Comparison of ENCODE assay signal across 18 mouse cellular contexts in the genomic region with DNA sequence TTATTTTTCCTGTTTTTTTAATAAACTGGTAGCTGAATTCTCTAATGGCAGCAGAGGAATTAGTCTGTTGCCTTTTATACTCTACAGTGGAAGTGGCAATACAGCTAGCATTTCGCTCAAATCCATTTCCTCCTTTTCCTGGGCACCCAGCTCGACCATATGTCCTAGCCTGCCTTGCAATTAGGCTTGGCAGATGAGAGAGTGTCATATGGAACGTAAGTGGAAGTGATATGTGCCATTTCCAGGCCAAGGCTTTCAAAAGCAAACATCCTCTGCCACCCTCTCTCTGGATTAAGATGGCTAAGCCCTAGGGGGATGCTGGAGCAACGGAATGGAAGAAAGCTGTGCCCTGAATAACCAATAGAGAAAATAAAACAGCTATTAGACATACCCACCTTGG.
DNase-seq lines count a peak whose midpoint lies in the region; ATAC-seq and TF ChIP-seq lines count a peak whose summit lies in the region.
"Had no signal": no experiment of that assay in that cellular context is flagged by ENCODE, and none has a peak within 500 bp of the region (broad histone marks: within the 10 kb centered on the region; RNA-seq: fewer than 3 reads in every experiment).

No protein-coding gene starts in this region.

- H3K27me3 ChIP-seq in neural tube, embryonic 15.5 days (replicated peaks) = no peaks in the 10 kb centered on the region
- H3K27me3 ChIP-seq: heart, embryonic 12.5 days; liver, embryonic 12.5 days; lung, embryonic 15.5 days; midbrain, embryonic 13.5 days had no signal

- no peaks in the 10 kb centered on the region for H3K4me1 ChIP-seq in neural tube, embryonic 15.5 days
- H3K4me1 ChIP-seq: heart, embryonic 12.5 days; liver, embryonic 12.5 days; lung, embryonic 15.5 days; midbrain, embryonic 13.5 days had no signal

- DNase-seq in frontal cortex, postnatal 36 days (ENCODE audit: low spot score in 2 of 2) = no peak
- peak; percentile 85 for DNase-seq in brain, embryonic 14.5 days (ENCODE audit: low read depth)
- DNase-seq in cerebellum, adult 8-10 months = peak; percentile 75
- DNase-seq in layer of hippocampus, adult 2 months (ENCODE audit: low spot score in 2 of 2) = peak; percentile 18 to 20
- DNase-seq in spleen, adult 18-20 months = no peak
- DNase-seq: B cell, adult 2 months; embryo, embryonic 11 days; gastrocnemius, postnatal 36 days; heart, postnatal 36 days; kidney, adult 9 months; kidney, postnatal 4 days; thymus, postnatal 4 days had no signal

- H3K36me3 ChIP-seq in neural tube, embryonic 15.5 days = no peaks in the 10 kb centered on the region
- H3K36me3 ChIP-seq: heart, embryonic 12.5 days; liver, embryonic 12.5 days; lung, embryonic 15.5 days; midbrain, embryonic 13.5 days had no signal

- H3K4me3 ChIP-seq in layer of hippocampus, adult 2 months = no peak overlapping the region
- no peak overlapping the region for H3K4me3 ChIP-seq in neural tube, embryonic 15.5 days (replicated peaks)
- H3K4me3 ChIP-seq: heart, embryonic 12.5 days; liver, embryonic 12.5 days; lung, embryonic 15.5 days; midbrain, embryonic 13.5 days had no signal

- WGBS in neural tube, embryonic 15.5 days = 63% methylated on average over 4 of the region's 4 CpGs

- H3K4me2 ChIP-seq in neural tube, embryonic 15.5 days = no peak overlapping the region
- H3K4me2 ChIP-seq: heart, embryonic 12.5 days; liver, embryonic 12.5 days; lung, embryonic 15.5 days; midbrain, embryonic 13.5 days had no signal

- no peaks in the 10 kb centered on the region for H3K9me3 ChIP-seq in neural tube, embryonic 15.5 days (replicated peaks)
- H3K9me3 ChIP-seq: heart, embryonic 12.5 days; liver, embryonic 12.5 days; lung, embryonic 15.5 days; midbrain, embryonic 13.5 days had no signal

- no peak overlapping the region for H3K9ac ChIP-seq in neural tube, embryonic 15.5 days (replicated peaks)
- H3K9ac ChIP-seq: heart, embryonic 12.5 days; liver, embryonic 12.5 days; lung, embryonic 15.5 days; midbrain, embryonic 13.5 days had no signal

- no peak for TF ChIP-seq POLR2A in brain, embryonic 14.5 days (IDR thresholded peaks at IDR 0.05; ENCODE audit: borderline replicate concordance, extremely low read depth, insufficient read depth, insufficient read length, poor library complexity, severe bottlenecking)

- no peak overlapping the region for H3K27ac ChIP-seq in layer of hippocampus, adult 2 months
- H3K27ac ChIP-seq in neural tube, embryonic 15.5 days (replicated peaks) = no peak overlapping the region
- H3K27ac ChIP-seq: liver, embryonic 12.5 days; lung, embryonic 15.5 days; midbrain, embryonic 13.5 days had no signal

- ATAC-seq in frontal cortex, adult (ENCODE audit: low TSS enrichment) = peak; percentile 50
- ATAC-seq in neural tube, embryonic 15.5 days (ENCODE audit: low FRiP score) = no peak
- ATAC-seq: liver, embryonic 12.5 days; midbrain, embryonic 13.5 days had no signal

- no peak for TF ChIP-seq CTCF in brain, embryonic 14.5 days (IDR thresholded peaks at IDR 0.05; ENCODE audit: borderline replicate concordance, extremely low read depth, insufficient read depth, insufficient read length)
- TF ChIP-seq CTCF in layer of hippocampus, adult 2 months (conservative IDR thresholded peaks at IDR 0.05) = no peak

Comparison
In these comparisons a context has a peak if more than half of its experiments do, and no peak if none do; other contexts are left out.
1. DNase-seq: peak in brain, embryonic 14.5 days (single experiment), cerebellum, adult 8-10 months (single experiment) and layer of hippocampus, adult 2 months (2 of 2); none in frontal cortex, postnatal 36 days (0 of 2) and spleen, adult 18-20 months (0 of 2).